Mouse (Mus musculus): ENCODE data around the gene Tmub1. TPM values are rescaled to one million over a fixed set of nuclear protein-coding genes. Genes with fewer than 3 reads are reported as not detected.

Tmub1 gene
- total RNA-seq, 2 experiments from 2014 or later = 27.2 to 27.3 TPM

- DNase-seq (ENCODE audit: low spot score in 2 of 2) = no peak
Measured at GRCm38 (mm10) chr5:24455076-24455475, 7.4 kb upstream of the Tmub1 start.

GRCm38 (mm10) chr5:24453985-24454303, 6.3 kb upstream of the Tmub1 start:
- DNase-seq (ENCODE audit: low spot score in 2 of 2) = no peak

- DNase-seq (ENCODE audit: low spot score in 2 of 2) = peak in 1 of 2 experiments; percentile 25
Measured at GRCm38 (mm10) chr5:24453283-24453984, 5.8 kb upstream of the Tmub1 start.

- DNase-seq (ENCODE audit: low spot score in 2 of 2) = peak; percentile 41 to 56
Measured at GRCm38 (mm10) chr5:24452691-24453233, 5.1 kb upstream of the Tmub1 start.

- peak in 1 of 2 experiments; percentile 34 for DNase-seq (ENCODE audit: low spot score in 2 of 2)
Measured at GRCm38 (mm10) chr5:24452030-24452690, 4.5 kb upstream of the Tmub1 start, which contains the start of gene Agap3. Gene Agap3, plus strand, starts transcription at chr5:24452177.

- peak; percentile 77 to 89 for DNase-seq (ENCODE audit: low spot score in 2 of 2)
Measured at GRCm38 (mm10) chr5:24451264-24452029, 3.8 kb upstream of the Tmub1 start.

GRCm38 (mm10) chr5:24446630-24447029, 1.0 kb downstream of the Tmub1 start:
- DNase-seq (ENCODE audit: low spot score in 2 of 2) = no peak

- DNase-seq (ENCODE audit: low spot score in 2 of 2) = no peak
Measured at GRCm38 (mm10) chr5:24445428-24446080, 2.1 kb downstream of the Tmub1 start.

- peak; percentile 96 to 97 for DNase-seq (ENCODE audit: low spot score in 2 of 2)
Measured at GRCm38 (mm10) chr5:24444746-24445427, 2.8 kb downstream of the Tmub1 start, which contains the start of gene Fastk. Gene Fastk, minus strand, starts transcription at chr5:24445287.

- DNase-seq (ENCODE audit: low spot score in 2 of 2) = no peak
Measured at GRCm38 (mm10) chr5:24443927-24444326, 3.7 kb downstream of the Tmub1 start.

GRCm38 (mm10) chr5:24443204-24443603, 4.5 kb downstream of the Tmub1 start:
- no peak for DNase-seq (ENCODE audit: low spot score in 2 of 2)

- DNase-seq (ENCODE audit: low spot score in 2 of 2) = no peak
Measured at GRCm38 (mm10) chr5:24442029-24442428, 5.6 kb downstream of the Tmub1 start.

- DNase-seq (ENCODE audit: low spot score in 2 of 2) = no peak
Measured at GRCm38 (mm10) chr5:24441187-24441586, 6.5 kb downstream of the Tmub1 start.

- no peak for DNase-seq (ENCODE audit: low spot score in 2 of 2)
Measured at GRCm38 (mm10) chr5:24433993-24434392, 13.7 kb downstream of the Tmub1 start.

GRCm38 (mm10) chr5:24428596-24428995, 19.1 kb downstream of the Tmub1 start:
- DNase-seq (ENCODE audit: low spot score in 2 of 2) = no peak

GRCm38 (mm10) chr5:24427981-24428402, 19.7 kb downstream of the Tmub1 start:
- DNase-seq (ENCODE audit: low spot score in 2 of 2) = no peak

GRCm38 (mm10) chr5:24427285-24427633, 20.4 kb downstream of the Tmub1 start:
- DNase-seq (ENCODE audit: low spot score in 2 of 2) = no peak

GRCm38 (mm10) chr5:24426556-24427284, 20.9 kb downstream of the Tmub1 start:
- no peak for DNase-seq (ENCODE audit: low spot score in 2 of 2)

GRCm38 (mm10) chr5:24426037-24426432, 21.6 kb downstream of the Tmub1 start:
- no peak for DNase-seq (ENCODE audit: low spot score in 2 of 2)

Data from left cerebral cortex, adult 18-20 months (tissue).